Mouse (Mus musculus) CH12.LX (cell line): ENCODE data around the gene Gm10643. TPM values are rescaled to one million over a fixed set of nuclear protein-coding genes. Genes with fewer than 3 reads are reported as not detected.

Experiments used
- DNase-seq: peaks from one replicate; pipeline ENCODE4 v3.0.0-alpha.2; 2013; ENCODE audit errors: extremely low read depth
- H3K27ac ChIP-seq: 2 replicates; pipeline ENCODE4 v1.5.1; 2012; ENCODE audit warnings: low read depth, mild to moderate bottlenecking, control low read depth, moderate library complexity; ENCODE audit not compliant: insufficient read depth
- H3K27me3 ChIP-seq: replicated peaks from 2 replicates; pipeline ENCODE3; 2012; ENCODE audit warnings: inconsistent platforms
- H3K36me3 ChIP-seq, 2 experiments: replicated peaks in 1 of 2; 2 replicates each; pipeline versions ENCODE3 to v1.6.1; 2012; ENCODE audit warnings: inconsistent platforms in 1 of 2, low read length in 1 of 2, mild to moderate bottlenecking in 1 of 2, mixed read lengths in 1 of 2, moderate library complexity in 1 of 2; ENCODE audit not compliant: control insufficient read depth in 1 of 2, insufficient read depth in 1 of 2
- H3K4me1 ChIP-seq, 2 experiments: 2 replicates each; pipeline ENCODE4 v1.6.1; 2012; ENCODE audit warnings: inconsistent platforms in 1 of 2, moderate library complexity in 1 of 2; ENCODE audit not compliant: insufficient read depth in 2 of 2, control insufficient read depth in 1 of 2
- H3K4me2 ChIP-seq: 2 replicates; pipeline ENCODE4 v1.6.1; 2012; ENCODE audit warnings: low read depth, mild to moderate bottlenecking, control low read depth; ENCODE audit not compliant: poor library complexity, insufficient read depth, severe bottlenecking
- H3K4me3 ChIP-seq, 3 experiments: fragments of 150-350 bp in 1 of 3; sonication (generic) in 1 of 3; replicated peaks in 1 of 3; 2 replicates each; pipeline versions ENCODE3 to v1.5.1; 2011 to 2012; ENCODE audit warnings: low read depth in 2 of 3, low read length in 2 of 3, mild to moderate bottlenecking in 2 of 3, moderate library complexity in 2 of 3, control low read depth in 1 of 3, improper control_type of control experiment in 1 of 3, inconsistent platforms in 1 of 3, mixed read lengths in 1 of 3; ENCODE audit not compliant: poor library complexity in 1 of 3
- H3K79me2 ChIP-seq: replicated peaks from 2 replicates; pipeline ENCODE4 v1.6.1; 2012; ENCODE audit warnings: mild to moderate bottlenecking, moderate library complexity; ENCODE audit not compliant: control insufficient read depth, poor library complexity, insufficient read depth, severe bottlenecking; ENCODE audit errors: extremely low read depth
- H3K9ac ChIP-seq: 2 replicates; pipeline ENCODE4 v1.6.1; 2012; ENCODE audit warnings: low read depth, mild to moderate bottlenecking, control low read depth, moderate library complexity; ENCODE audit not compliant: insufficient read depth
- H3K9me3 ChIP-seq: replicated peaks from 2 replicates; pipeline ENCODE3; 2012; ENCODE audit warnings: low read length, inconsistent platforms, mixed read lengths
- CHD1 ChIP-seq: IDR thresholded peaks from 2 replicates; pipeline ENCODE4 v1.6.1; 2012; ENCODE audit warnings: low read depth, low read length, improper control_type of control experiment, inconsistent platforms
- CTCF ChIP-seq, 2 experiments: IDR thresholded peaks in 1 of 2; conservative IDR thresholded peaks in 1 of 2; 2 replicates each; pipeline ENCODE4 v1.5.1; 2011 to 2012; ENCODE audit warnings: low read depth in 2 of 2, low read length in 2 of 2, improper control_type of control experiment in 1 of 2, inconsistent platforms in 1 of 2, mild to moderate bottlenecking in 1 of 2, moderate library complexity in 1 of 2
- E2F4 ChIP-seq: IDR thresholded peaks from 2 replicates; pipeline ENCODE4 v1.6.1; 2011; ENCODE audit warnings: low read depth, low read length, improper control_type of control experiment; ENCODE audit not compliant: insufficient replicate concordance
- ELF1 ChIP-seq: IDR thresholded peaks from 2 replicates; pipeline ENCODE4 v1.6.1; 2014; ENCODE audit warnings: low read depth, mild to moderate bottlenecking, inconsistent platforms, low read length, improper control_type of control experiment
- EP300 ChIP-seq: IDR thresholded peaks from 2 replicates; pipeline ENCODE4 v1.6.1; 2011; ENCODE audit warnings: low read length, improper control_type of control experiment
- ETS1 ChIP-seq: conservative IDR thresholded peaks from 2 replicates; pipeline ENCODE4 v1.6.1; 2012; ENCODE audit warnings: low read depth, mild to moderate bottlenecking, inconsistent platforms, low read length, improper control_type of control experiment, moderate library complexity
- GABPA ChIP-seq: IDR thresholded peaks from 2 replicates; pipeline ENCODE4 v1.6.1; 2012; ENCODE audit warnings: low read depth, low read length, improper control_type of control experiment, inconsistent platforms; ENCODE audit not compliant: insufficient replicate concordance
- IRF4 ChIP-seq: IDR thresholded peaks from 2 replicates; pipeline ENCODE4 v1.6.1; 2014; ENCODE audit warnings: low read depth, mild to moderate bottlenecking, inconsistent platforms, low read length, improper control_type of control experiment
- JUN ChIP-seq: IDR thresholded peaks from 2 replicates; pipeline ENCODE4 v1.6.1; 2011; ENCODE audit warnings: low read depth, mild to moderate bottlenecking, low read length, improper control_type of control experiment, moderate library complexity; ENCODE audit not compliant: insufficient read depth
- JUND ChIP-seq: conservative IDR thresholded peaks from 2 replicates; pipeline ENCODE4 v1.6.1; 2011; ENCODE audit warnings: low read depth, low read length, improper control_type of control experiment
- KAT2A ChIP-seq: IDR thresholded peaks from 2 replicates; pipeline ENCODE4 v1.6.1; 2012; ENCODE audit warnings: low read length, improper control_type of control experiment, inconsistent platforms; ENCODE audit not compliant: insufficient replicate concordance
- MAFK ChIP-seq: IDR thresholded peaks from 2 replicates; pipeline ENCODE4 v1.6.1; 2011; ENCODE audit warnings: low read length, improper control_type of control experiment; ENCODE audit not compliant: insufficient replicate concordance
- MAX ChIP-seq: IDR thresholded peaks from 2 replicates; pipeline ENCODE4 v1.6.1; 2011; ENCODE audit warnings: low read length, improper control_type of control experiment
- MEF2A ChIP-seq: IDR thresholded peaks from 2 replicates; pipeline ENCODE4 v1.6.1; 2014; ENCODE audit warnings: low read depth, mild to moderate bottlenecking, inconsistent platforms, low read length, improper control_type of control experiment, borderline replicate concordance
- MXI1 ChIP-seq: IDR thresholded peaks from 2 replicates; pipeline ENCODE4 v1.6.1; 2011; ENCODE audit warnings: mild to moderate bottlenecking, low read depth, low read length, improper control_type of control experiment
- MYC ChIP-seq: IDR thresholded peaks from 2 replicates; pipeline ENCODE4 v1.6.1; 2011; ENCODE audit warnings: low read depth, mild to moderate bottlenecking, improper control_type of control experiment, low read length
- NELFE ChIP-seq: IDR thresholded peaks from 2 replicates; pipeline ENCODE4 v1.6.1; 2011; ENCODE audit warnings: low read depth, low read length, improper control_type of control experiment
- NRF1 ChIP-seq: IDR thresholded peaks from 2 replicates; pipeline ENCODE4 v1.6.1; 2014; ENCODE audit warnings: low read depth, mild to moderate bottlenecking, inconsistent platforms, low read length, improper control_type of control experiment, moderate library complexity
- PAX5 ChIP-seq: IDR thresholded peaks from 2 replicates; pipeline ENCODE4 v1.6.1; 2012; ENCODE audit warnings: low read length, inconsistent platforms, mixed read lengths
- POLR2A ChIP-seq: IDR thresholded peaks from 2 replicates; pipeline ENCODE4 v1.6.1; 2011; ENCODE audit warnings: low read depth, mild to moderate bottlenecking, improper control_type of control experiment, low read length
- POLR2AphosphoS2 ChIP-seq: IDR thresholded peaks from 2 replicates; pipeline ENCODE4 v1.6.1; 2011; ENCODE audit warnings: low read depth, low read length, improper control_type of control experiment
- RAD21 ChIP-seq: IDR thresholded peaks from 2 replicates; pipeline ENCODE4 v1.6.1; 2011; ENCODE audit warnings: low read depth, mild to moderate bottlenecking, low read length, improper control_type of control experiment, moderate library complexity
- RCOR1 ChIP-seq: conservative IDR thresholded peaks from 2 replicates; pipeline ENCODE4 v1.6.1; 2012; ENCODE audit warnings: low read depth, mild to moderate bottlenecking, inconsistent platforms, low read length, improper control_type of control experiment
- SIN3A ChIP-seq: IDR thresholded peaks from 2 replicates; pipeline ENCODE4 v1.6.1; 2012; ENCODE audit warnings: low read length, improper control_type of control experiment, inconsistent platforms
- TBP ChIP-seq: conservative IDR thresholded peaks from 2 replicates; pipeline ENCODE4 v1.6.1; 2011; ENCODE audit warnings: low read depth, low read length, improper control_type of control experiment
- UBTF ChIP-seq: IDR thresholded peaks from 2 replicates; pipeline ENCODE4 v1.6.1; 2012; ENCODE audit warnings: low read depth, mild to moderate bottlenecking, inconsistent platforms, low read length, improper control_type of control experiment, moderate library complexity
- ZKSCAN1 ChIP-seq: IDR thresholded peaks from 2 replicates; pipeline ENCODE4 v1.6.1; 2012; ENCODE audit warnings: low read depth, inconsistent platforms, low read length, improper control_type of control experiment, borderline replicate concordance
- ZMIZ1 ChIP-seq: IDR thresholded peaks from 2 replicates; pipeline ENCODE4 v1.6.1; 2012; ENCODE audit warnings: low read depth, mild to moderate bottlenecking, inconsistent platforms, low read length, improper control_type of control experiment
- ZNF384 ChIP-seq: IDR thresholded peaks from 2 replicates; pipeline ENCODE4 v1.6.1; 2012; ENCODE audit warnings: low read depth, low read length, improper control_type of control experiment, inconsistent platforms
- dilution Hi-C: fragments of 300-500 bp; cut with MboI; formaldehyde crosslinking; loops from 2 replicates; pipeline ENCODE4 v1.14.3; 2020; ENCODE audit warnings: low sequenced_read_pairs; ENCODE audit not compliant: extremely low pct_unique_long_range_greater_than_20kb, extremely low pct_ligation_motif_present
- in situ Hi-C: fragments of 300-500 bp; cut with MboI; formaldehyde crosslinking; loops from 3 replicates; pipeline ENCODE4 v1.14.3; 2019; ENCODE audit warnings: low sequenced_read_pairs, low pct_ligation_motif_present, low pct_unique_long_range_greater_than_20kb, mixed read lengths
- polyA plus RNA-seq: library from polyadenylated mRNA; unstranded; fragments of >175 nt; gene quantifications from 2 replicates; pipeline ENCODE4 v1.2.1, GENCODE M21; 2012; ENCODE audit warnings: low read depth; ENCODE audit not compliant: insufficient read length
- total RNA-seq, 2 experiments: library from RNA; depleted of rRNA; stranded (reverse); fragments of 300-350 nt in 1 of 2; fragments of >200 nt in 1 of 2; gene quantifications; 2 replicates each; pipeline ENCODE4 v1.2.3; 2012 to 2014

Gene Gm10643
- total and polyA plus RNA-seq, 3 experiments = 0.14 to 0.76 (median 0.42) TPM

DNA sequence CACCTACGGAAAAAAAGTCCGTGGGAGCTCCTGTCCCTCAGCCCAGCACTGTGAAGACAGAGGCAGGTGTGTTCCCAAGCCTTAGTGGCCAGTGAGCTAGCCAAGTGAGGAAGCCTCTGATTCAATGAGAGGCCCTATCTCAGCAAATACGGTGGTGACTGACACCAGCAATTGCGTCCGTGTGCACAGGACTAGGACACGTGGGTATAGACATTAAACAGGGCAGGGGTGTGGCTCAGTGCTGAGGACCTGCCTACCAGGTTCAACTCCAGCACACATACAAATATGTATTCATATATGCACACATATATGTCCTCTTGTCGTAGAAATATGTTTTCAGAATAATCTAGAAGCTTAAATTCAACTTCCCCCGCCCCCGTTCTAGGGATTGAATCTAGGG is 45.2 kb downstream of the Gm10643 start:
- Histone ChIP-seq H3K36me3 (no peaks in the 10 kb centered on the region), H3K4me1 (no peaks in the 10 kb centered on the region), H3K9ac (no peak overlapping the region), H3K27ac (no peak overlapping the region), H3K9me3 (peaks cover 6% of the 10 kb centered on the region), H3K27me3 (peaks cover 28% of the 10 kb centered on the region), H3K4me3 (no peak overlapping the region), H3K79me2 (no peaks in the 10 kb centered on the region), H3K4me2 (no peak overlapping the region)
- TF ChIP-seq MAFK (no peak), E2F4 (no peak), TBP (no peak), JUN (no peak), RAD21 (no peak), ELF1 (no peak), MXI1 (no peak), SIN3A (no peak), NELFE (no peak), GABPA (no peak), UBTF (no peak), ETS1 (no peak), MYC (no peak), PAX5 (no peak), KAT2A (no peak), RCOR1 (no peak), NRF1 (no peak), ZNF384 (no peak), IRF4 (no peak), MAX (no peak)
- in situ Hi-C loops = no loop called here
- no peak for DNase-seq
- dilution Hi-C loops = no loop called here

- dilution Hi-C loops = no loop called here
- no peak overlapping the region for H3K27ac ChIP-seq
- in situ Hi-C loops = no loop called here
- H3K4me3 ChIP-seq = no peak overlapping the region
- no peaks in the 10 kb centered on the region for H3K79me2 ChIP-seq
- peaks cover 3 to 8% of the 10 kb centered on the region in 2 experiments; a peak in 3 of 4 replicates for H3K4me1 ChIP-seq
- peaks cover 36% of the 10 kb centered on the region for H3K27me3 ChIP-seq
- peaks cover 11% of the 10 kb centered on the region for H3K9me3 ChIP-seq
- no peak for DNase-seq
- no peak overlapping the region for H3K4me2 ChIP-seq
- no peak overlapping the region for H3K9ac ChIP-seq
- no peaks in the 10 kb centered on the region for H3K36me3 ChIP-seq
- no peak for TF ChIP-seq TBP
- no peak for TF ChIP-seq JUN
- TF ChIP-seq EP300 = no peak
- TF ChIP-seq JUND = no peak
- TF ChIP-seq NELFE = no peak
- no peak for TF ChIP-seq ZMIZ1
- no peak for TF ChIP-seq CHD1
- TF ChIP-seq POLR2AphosphoS2 = no peak
- no peak for TF ChIP-seq GABPA
- no peak for TF ChIP-seq POLR2A
- no peak for TF ChIP-seq ZNF384
- no peak for TF ChIP-seq CTCF (conservative IDR thresholded peaks at IDR 0.05 in 1 of 2, IDR thresholded peaks at IDR 0.05 in 1 of 2; ENCODE audit: low read depth in 2 of 2, low read length in 2 of 2)
- no peak for TF ChIP-seq MEF2A
- TF ChIP-seq ZKSCAN1 = no peak
- TF ChIP-seq MAFK = no peak
- TF ChIP-seq UBTF = no peak
- TF ChIP-seq ELF1 = no peak
These were observed 49.1 kb downstream of the Gm10643 start for GRCm38 (mm10) chr8:84015833-84016232.
